Mouse (Mus musculus) macrophage (primary cell): ENCODE results near the gene Igf1r. TPM values are rescaled to one million over a fixed set of nuclear protein-coding genes. Genes with fewer than 3 reads are reported as not detected.

Experiments used
- H3K27ac ChIP-seq: fragments of 350-480 bp; formaldehyde crosslinking; 2 replicates; pipeline ENCODE4 v1.9.0; 2021
- H3K36me3 ChIP-seq: fragments of 350-480 bp; formaldehyde crosslinking; 2 replicates; pipeline ENCODE4 v1.9.0; 2021; ENCODE audit errors: inconsistent target
- H3K4me3 ChIP-seq: fragments of 350-480 bp; formaldehyde crosslinking; 2 replicates; pipeline ENCODE4 v1.9.0; 2021; ENCODE audit errors: inconsistent target
- H3K79me2 ChIP-seq: fragments of 350-480 bp; formaldehyde crosslinking; 2 replicates; pipeline ENCODE4 v1.9.0; 2021; ENCODE audit errors: inconsistent target
- WGBS: methylation state at CpG from one replicate; pipeline ENCODE4 v1.1.7; 2026; ENCODE audit warnings: inconsistent platforms; ENCODE audit not compliant: missing documents; 5-methylcytosine and 5-hydroxymethylcytosine counted together
- polyA plus RNA-seq: library from polyadenylated mRNA; stranded (reverse); fragments of 250-400 nt; gene quantifications from 3 replicates; pipeline ENCODE4 v1.2.4, GENCODE M21; 2018; ENCODE audit warnings: inconsistent platforms

The Igf1r gene
- polyA plus RNA-seq, 1 experiment from 2014 or later, result 3.2 TPM

DNA sequence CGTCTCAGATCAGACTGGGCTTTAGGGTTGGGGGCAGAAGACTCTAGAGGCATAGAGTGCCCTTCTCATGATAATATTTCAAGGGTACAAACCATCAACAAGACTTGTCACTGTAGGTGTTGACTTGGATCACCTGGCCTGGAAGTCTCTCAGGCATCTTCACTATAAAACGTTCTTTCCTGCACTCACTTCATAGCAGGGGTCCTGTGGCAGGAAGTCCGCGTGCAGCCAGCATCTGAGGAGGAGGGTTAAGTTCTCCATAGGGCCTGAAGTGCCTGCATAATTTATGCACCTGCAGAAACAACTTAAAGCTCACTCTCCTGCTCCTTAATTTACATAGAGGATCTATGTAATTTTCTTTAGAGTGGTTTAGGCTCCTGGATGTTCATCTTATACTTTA is 293.1 kb downstream of the Igf1r start:
- H3K4me3 ChIP-seq, result no peak overlapping the region
- 42% methylated on average over 4 of the region's 4 CpGs for WGBS
- H3K79me2 ChIP-seq, result no peaks in the 10 kb centered on the region
- H3K27ac ChIP-seq, result no peak overlapping the region
- no peaks in the 10 kb centered on the region for H3K36me3 ChIP-seq

DNA sequence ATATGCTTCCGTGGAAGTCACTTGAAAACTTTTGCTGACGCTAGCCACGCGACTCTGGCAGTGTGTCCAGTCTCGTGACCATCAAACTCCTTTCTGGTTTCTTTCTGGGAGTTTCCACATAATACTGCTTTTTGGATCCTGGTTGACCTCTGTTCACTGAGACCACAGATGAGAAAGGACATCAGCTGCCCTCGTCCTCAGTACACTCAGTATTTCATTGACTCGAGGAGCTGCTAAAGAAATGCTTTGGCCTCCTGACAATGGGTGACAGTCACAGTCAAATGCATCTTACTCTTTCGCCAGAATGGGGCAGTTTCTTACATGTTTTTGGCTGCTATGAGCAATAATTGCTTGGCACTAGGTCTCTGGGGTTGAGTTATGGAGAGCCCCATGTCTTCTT is 293.6 kb downstream of the Igf1r start:
- whole genome bisulfite sequencing, result 92% methylated on average over 8 of the region's 8 CpGs
- H3K36me3 ChIP-seq, result no peaks in the 10 kb centered on the region
- no peak overlapping the region for H3K4me3 ChIP-seq
- H3K27ac ChIP-seq, result no peak overlapping the region
- no peaks in the 10 kb centered on the region for H3K79me2 ChIP-seq

DNA sequence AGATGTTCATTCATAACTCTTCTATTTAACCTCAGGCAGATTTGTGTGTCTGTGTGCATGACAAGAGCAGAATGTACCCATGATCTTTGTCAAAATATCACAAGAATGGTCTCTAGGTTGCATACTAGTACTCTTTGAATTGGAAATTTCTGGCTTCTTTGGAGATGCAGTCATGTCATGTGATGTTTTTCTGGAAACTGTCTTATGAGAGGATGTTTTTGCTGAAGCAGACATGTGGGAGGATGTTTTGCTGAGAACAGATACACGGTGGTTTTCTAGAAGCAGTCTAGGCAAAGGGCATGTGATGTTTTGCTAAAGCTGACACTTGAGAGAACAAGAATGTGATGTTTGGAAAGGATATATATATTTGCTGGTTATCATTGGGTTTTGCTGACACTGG is 297.8 kb downstream of the Igf1r start:
- H3K36me3 ChIP-seq, result no peaks in the 10 kb centered on the region
- no peak overlapping the region for H3K27ac ChIP-seq
- H3K4me3 ChIP-seq, result no peak overlapping the region
- no peaks in the 10 kb centered on the region for H3K79me2 ChIP-seq
- WGBS, result 58% methylated on average over 1 of the region's 1 CpGs

DNA sequence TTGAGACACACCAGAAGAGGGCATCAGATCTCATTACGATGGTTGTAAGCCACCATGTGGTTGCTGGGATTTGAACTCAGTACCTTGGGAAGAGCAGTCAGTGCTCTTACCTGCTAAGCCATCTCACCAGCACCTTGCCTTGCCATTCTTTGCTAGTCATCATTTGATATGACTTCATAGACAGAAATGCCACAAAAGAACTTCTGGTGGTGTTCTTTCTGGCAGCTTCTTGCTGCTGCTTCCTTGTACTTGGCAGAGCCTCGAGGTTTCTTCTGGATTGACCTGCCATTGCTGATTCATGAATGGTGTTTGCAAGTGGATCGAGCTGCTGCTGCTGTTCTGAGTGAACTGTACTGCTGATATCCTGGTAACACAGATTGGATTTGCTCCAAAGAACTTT is 298.3 kb downstream of the Igf1r start:
- WGBS, result 98% methylated on average over 3 of the region's 3 CpGs

DNA sequence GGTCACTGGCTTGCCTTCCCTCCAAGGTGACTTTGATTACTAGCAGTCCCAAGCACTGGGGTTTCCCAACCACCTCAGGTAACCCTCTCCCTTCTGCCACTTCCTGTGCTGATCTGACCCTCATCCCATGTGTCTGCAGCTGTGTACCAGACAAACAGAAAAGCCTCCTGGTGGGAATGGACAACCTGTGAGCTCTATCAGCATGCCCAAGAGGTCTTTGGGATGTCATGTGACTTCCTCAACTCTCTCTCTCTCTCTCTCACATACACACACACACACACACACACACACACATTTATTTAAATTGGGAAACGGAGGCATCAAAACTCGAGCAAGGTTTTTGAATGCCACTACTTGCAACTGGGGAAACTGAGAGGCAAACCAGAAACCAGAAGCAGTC is 305.1 kb downstream of the Igf1r start:
- H3K27ac ChIP-seq, result no peak overlapping the region
- no peaks in the 10 kb centered on the region for H3K79me2 ChIP-seq
- H3K4me3 ChIP-seq, result no peak overlapping the region
- no peaks in the 10 kb centered on the region for H3K36me3 ChIP-seq
- WGBS, result 42% methylated on average over 2 of the region's 2 CpGs

More for the DNA sequence above, 298.3 kb downstream of the Igf1r start:
- Histone ChIP-seq H3K79me2 (no peaks in the 10 kb centered on the region), H3K4me3 (no peak overlapping the region), H3K36me3 (no peaks in the 10 kb centered on the region), H3K27ac (no peak overlapping the region)

DNA sequence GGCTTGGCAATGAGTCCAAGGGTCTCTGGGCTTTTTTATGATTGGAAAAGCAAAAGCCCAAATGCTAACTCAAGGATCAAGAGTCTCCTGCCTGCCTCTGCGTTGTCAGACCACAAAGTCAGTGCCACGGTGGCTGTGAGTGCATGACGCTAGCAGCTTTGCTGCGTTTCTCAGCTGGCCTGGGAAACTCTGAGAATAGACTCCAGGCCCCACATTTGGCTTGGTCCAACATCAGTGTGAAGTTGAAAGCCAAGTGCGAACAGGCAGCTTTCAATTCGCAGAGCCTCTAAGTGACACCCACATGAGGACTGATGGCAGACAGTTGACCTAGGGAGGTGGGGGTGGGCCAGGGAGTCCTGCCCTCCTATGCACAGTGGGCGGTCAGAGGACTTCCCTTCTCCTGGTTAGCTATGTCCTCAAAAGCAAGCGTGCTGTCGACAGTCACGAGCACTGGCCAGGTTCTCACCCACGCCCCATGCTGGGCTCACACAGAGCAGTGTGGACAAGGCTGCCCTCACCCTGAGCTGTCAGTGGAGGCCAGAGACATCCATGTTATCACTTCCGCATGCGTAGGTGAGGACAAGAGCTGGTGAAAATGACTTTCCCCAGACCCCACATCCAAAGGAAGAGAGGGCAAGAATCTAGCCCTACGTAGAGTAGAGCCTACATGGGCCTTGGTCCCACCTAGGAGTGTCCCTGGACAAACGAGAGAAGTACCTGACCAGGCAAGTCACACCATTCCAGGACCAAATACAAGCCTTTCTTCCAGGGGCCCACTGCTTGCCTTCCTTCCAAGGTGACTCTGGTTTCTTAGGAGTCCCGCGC is 305.9 kb downstream of the Igf1r start:
- no peak overlapping the region for H3K27ac ChIP-seq
- no peaks in the 10 kb centered on the region for H3K36me3 ChIP-seq
- H3K4me3 ChIP-seq, result no peak overlapping the region
- 85% methylated on average over 17 of the region's 17 CpGs for WGBS
- no peaks in the 10 kb centered on the region for H3K79me2 ChIP-seq

DNA sequence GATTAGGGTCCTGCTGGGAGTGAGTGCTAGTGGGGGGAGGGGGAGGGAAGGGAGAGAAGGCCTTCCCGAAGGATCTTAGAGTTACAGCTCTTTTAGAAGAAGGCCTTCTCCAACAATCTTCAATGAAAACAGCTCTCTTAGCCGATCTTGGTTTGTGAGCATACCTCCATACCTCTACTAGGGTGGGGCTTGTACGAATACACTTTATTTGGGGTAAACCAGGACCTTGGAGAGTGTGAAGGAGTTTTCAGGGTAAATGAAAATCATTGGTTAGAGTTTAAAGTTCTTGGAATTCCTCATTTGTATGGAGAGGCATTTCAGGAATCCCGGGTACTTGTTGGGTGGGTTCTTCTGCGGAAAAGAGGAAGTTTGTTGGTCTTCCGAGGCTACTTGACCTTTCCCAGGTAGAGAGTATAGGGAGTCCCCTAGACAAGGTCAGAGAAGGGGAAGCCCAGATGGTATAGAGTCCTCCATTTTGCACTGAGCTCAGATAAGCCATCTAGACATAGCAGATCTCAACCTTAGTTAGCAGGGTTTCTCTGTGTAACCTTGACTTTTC is 307.0 kb downstream of the Igf1r start:
- Histone ChIP-seq H3K27ac (no peak overlapping the region), H3K79me2 (no peaks in the 10 kb centered on the region), H3K36me3 (no peaks in the 10 kb centered on the region), H3K4me3 (no peak overlapping the region)
- WGBS, result 85% methylated on average over 6 of the region's 6 CpGs

DNA sequence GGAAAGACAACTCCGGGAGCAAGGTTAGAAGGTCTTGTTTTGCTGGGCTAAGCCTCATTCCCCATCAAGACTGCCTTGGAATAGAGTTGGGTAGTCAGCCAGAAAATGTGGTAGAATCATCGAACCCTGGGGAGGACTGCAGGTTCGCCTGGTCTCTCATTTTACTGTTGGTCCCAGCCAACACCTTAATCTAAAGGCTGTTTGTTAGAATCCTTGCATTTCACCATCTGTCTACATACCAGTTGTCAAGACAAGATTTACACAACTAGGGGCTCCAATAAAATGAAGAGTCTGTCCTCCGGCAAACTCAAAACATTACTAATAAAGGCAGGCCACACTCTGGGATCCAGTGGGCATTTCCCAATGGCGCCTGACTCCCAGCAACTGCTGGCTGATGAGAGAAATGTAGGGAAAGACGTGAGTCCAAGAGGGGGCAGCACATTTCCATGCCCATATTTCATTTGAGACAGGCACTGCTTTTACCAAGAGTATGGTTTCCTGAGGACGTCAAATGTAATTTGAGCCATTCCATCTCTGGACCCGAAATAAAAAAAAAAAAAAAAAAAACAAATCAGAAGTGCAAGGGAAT is 310.1 kb downstream of the Igf1r start:
- Histone ChIP-seq H3K79me2 (no peaks in the 10 kb centered on the region), H3K36me3 (no peaks in the 10 kb centered on the region), H3K27ac (no peak overlapping the region), H3K4me3 (no peak overlapping the region)
- 67% methylated on average over 8 of the region's 8 CpGs for WGBS

DNA sequence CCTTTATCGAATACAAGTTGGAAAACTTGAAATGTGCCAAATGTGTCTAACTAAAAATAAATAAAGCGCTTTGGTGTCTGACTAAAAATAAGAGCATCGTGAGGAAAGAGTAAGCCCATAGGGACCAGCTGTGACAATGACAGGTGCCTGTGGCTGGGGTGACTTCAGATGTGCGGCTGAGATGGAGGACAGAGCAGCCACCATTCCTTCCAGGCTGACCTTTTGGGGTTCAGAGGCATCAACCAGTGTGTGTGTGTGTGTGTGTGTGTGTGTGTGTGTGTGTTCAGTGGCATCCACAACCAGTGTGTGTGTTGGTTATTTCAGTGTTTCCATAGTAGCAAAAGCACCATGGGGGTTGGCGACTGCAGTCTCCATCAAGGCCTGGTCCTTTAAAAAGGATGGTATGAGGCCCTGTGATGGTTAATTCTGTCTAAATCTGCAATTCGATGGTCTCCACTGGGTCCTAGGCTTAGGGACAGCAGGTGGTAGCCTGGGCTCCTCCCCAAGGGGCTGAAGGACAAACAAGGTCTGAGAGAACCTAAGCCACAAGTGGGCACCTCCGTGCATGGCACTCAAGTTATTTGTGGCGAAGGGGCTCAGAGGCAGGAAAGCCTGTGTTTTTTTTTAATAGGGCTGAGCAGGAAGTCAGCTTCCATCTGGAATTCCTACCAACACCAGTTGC is 310.9 kb downstream of the Igf1r start:
- Histone ChIP-seq H3K79me2 (no peaks in the 10 kb centered on the region), H3K36me3 (no peaks in the 10 kb centered on the region), H3K4me3 (no peak overlapping the region), H3K27ac (no peak overlapping the region)
- WGBS, result 86% methylated on average over 7 of the region's 8 CpGs

DNA sequence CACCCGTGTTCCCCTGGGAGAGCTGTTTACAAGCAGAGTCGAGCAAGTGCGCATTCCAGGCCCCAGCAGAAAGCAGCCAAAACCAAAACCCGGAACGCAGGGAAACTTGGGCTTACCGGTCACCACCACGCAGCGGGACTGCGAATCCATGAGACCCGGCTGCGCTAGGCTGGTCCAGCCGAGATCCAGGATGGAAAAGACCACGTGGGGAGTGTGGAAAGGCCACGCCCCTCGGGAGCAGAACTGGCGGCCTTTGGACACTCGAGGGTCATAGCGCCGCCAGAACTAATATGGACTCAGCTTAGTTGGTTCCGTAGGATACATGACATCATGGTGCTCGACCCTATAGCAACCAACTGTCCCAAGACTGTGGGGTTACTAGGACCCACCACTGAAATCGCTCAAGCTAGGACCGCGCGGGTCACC is 311.4 kb downstream of the Igf1r start, which contains the start of gene Pgpep1l:
TSS of gene Pgpep1l (minus strand) at position 206 of the 426 bp plus-strand sequence.
- Histone ChIP-seq H3K79me2 (no peaks in the 10 kb centered on the region), H3K36me3 (no peaks in the 10 kb centered on the region), H3K4me3 (no peak within 1 kb of the TSS), H3K27ac (no peak within 1 kb of the TSS)
- WGBS, result 47% methylated on average over 25 of the region's 25 CpGs

DNA sequence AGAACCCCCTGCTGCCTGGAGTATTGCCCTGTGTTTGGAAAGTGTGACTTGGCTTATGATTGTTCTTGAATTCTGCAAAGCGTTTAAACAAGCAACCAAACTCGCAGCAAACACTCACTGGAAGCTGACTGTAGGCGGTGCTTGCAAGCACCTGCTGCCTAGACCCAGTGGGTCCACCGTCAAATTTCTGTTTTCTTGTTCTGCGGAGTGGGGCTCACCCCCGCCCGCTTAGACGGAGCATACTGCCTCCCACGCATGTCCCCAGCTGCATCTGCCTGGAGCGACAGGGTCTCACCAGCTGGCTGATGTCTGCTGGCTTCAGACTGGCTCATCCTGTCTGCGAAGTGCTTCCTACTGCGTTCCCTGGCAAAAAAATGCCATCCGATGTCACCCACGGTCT is 311.9 kb downstream of the Igf1r start:
- no peak overlapping the region for H3K27ac ChIP-seq
- no peaks in the 10 kb centered on the region for H3K36me3 ChIP-seq
- no peak overlapping the region for H3K4me3 ChIP-seq
- no peaks in the 10 kb centered on the region for H3K79me2 ChIP-seq
- WGBS, result 20% methylated on average over 14 of the region's 14 CpGs

DNA sequence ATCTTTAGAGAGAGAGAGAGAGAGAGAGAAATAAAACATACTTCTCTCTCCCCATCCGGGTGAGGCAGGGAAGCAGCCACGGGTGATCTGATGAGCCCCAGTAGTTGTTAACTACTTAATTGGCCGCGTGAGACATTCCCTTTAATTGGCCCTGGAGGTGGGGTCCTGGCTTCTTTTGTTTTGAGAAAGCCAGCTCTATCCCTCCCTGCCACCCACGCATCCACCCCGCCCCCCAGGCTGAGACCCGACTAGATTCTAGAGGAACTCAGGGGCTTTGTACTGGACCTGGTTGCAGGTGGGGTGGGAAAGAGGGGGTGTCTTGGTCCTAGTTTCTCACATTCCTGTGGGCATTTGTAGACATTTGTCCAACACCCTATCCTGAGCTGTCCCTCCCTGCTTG is 312.8 kb downstream of the Igf1r start:
- 79% methylated on average over 7 of the region's 7 CpGs for WGBS
- H3K27ac ChIP-seq, result no peak overlapping the region
- no peak overlapping the region for H3K4me3 ChIP-seq

DNA sequence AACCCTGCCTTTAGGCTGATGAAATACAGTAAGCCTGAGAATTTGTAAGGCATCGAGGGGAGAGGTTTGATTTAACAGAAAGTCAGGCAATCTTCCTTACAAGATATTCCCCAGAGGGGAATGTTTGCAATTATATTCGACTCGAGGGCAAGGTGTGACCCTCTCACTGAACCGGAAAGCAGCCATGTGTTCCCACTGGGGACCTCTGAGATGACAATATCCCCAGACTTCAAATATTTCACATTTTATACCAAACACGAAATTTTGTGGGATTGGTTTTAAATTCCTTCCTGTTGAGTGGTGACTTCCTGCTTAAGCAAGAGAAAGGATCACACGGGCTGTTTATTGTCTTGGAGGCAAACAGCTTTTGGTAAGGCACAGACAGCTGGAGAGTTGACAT is 314.1 kb downstream of the Igf1r start:
- Histone ChIP-seq H3K79me2 (no peaks in the 10 kb centered on the region), H3K27ac (no peak overlapping the region), H3K4me3 (no peak overlapping the region), H3K36me3 (no peaks in the 10 kb centered on the region)
- WGBS, result 50% methylated on average over 6 of the region's 6 CpGs

More for the DNA sequence above, 312.8 kb downstream of the Igf1r start:
- H3K36me3 ChIP-seq, result no peaks in the 10 kb centered on the region
- H3K79me2 ChIP-seq, result no peaks in the 10 kb centered on the region

DNA sequence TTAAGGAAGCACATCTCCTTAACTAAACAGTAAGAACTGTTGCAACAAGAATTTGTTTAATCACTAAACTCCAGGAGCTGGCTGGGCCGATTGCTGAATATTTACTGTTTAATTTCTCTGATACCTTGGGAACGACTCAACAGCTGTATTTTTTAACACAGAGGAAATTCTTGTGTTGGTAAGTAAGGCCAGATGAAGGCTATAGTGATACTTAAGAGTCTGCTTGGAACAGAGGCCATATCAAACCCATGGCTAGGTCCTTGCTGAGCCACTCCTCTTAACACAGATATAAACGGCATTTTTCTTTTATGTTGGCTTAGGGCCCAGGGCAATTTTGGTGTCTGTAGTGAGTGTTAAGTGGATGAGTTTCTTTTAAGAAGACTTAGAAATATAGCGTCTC is 317.9 kb downstream of the Igf1r start:
- no peaks in the 10 kb centered on the region for H3K79me2 ChIP-seq
- 88% methylated on average over 4 of the region's 4 CpGs for WGBS
- H3K27ac ChIP-seq, result no peak overlapping the region
- H3K4me3 ChIP-seq, result no peak overlapping the region
- H3K36me3 ChIP-seq, result no peaks in the 10 kb centered on the region

DNA sequence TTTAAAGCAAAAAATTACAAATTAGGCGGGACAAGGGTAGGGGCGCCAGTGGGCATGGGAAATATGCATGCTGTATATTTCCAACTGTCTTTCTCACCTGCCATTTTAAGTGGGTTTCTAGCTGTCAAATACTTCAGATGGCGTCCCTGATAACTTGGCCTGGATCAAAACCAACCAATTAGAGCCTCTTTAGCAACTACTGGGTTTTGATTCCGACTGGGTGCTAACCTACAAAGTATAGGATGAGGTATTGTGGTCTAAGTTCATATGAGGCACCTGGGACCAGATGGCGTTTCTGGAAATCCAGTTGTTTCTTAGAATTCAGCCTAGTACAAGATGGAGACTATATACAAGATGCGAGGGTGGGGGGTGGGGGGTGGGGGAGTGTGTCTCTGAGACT is 319.2 kb downstream of the Igf1r start:
- Histone ChIP-seq H3K36me3 (no peaks in the 10 kb centered on the region), H3K27ac (no peak overlapping the region), H3K4me3 (no peak overlapping the region), H3K79me2 (no peaks in the 10 kb centered on the region)
- 93% methylated on average over 5 of the region's 6 CpGs for WGBS
